Mouse (Mus musculus): Measurements from ENCODE around the gene Ddit4l. TPM values are rescaled to one million over a fixed set of nuclear protein-coding genes. Genes with fewer than 3 reads are reported as not detected.

Ddit4l gene
- total and polyA plus RNA-seq, 3 experiments = 2.6 to 11.3 (median 2.8) TPM

DNA sequence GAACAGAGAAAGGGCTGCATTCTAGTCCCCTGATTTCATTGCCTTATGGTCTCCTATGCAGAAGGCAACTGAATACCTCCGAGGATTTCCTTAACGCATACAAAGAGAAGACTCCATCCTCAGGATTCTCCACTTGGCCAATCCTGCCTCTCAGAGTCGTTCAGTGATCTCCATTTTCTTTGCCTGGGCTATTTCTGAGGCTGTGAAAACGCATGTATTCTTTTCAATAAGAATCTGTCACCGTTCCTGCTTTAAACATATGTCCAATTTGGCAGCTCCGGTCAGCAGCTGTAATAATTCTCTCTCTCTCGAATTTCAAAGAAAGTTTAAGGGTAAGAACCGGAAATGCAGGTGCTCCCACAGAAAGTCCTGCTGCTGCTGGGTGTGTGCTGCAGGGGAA lies 20.7 kb downstream of the Ddit4l start:
- TF ChIP-seq ELF1 (IDR thresholded peaks at IDR 0.05; ENCODE audit: low read depth, low read length) (peak; percentile 19; the same call in 1 of the 2 replicates), ETS1 (conservative IDR thresholded peaks at IDR 0.05; ENCODE audit: low read depth, low read length) (peak; percentile 38; the same call in 1 of the 2 replicates), IRF4 (IDR thresholded peaks at IDR 0.05; ENCODE audit: low read depth, low read length) (peak; percentile 25; the same call in 1 of the 2 replicates), USF2 (conservative IDR thresholded peaks at IDR 0.05; ENCODE audit: low read depth, low read length) (no peak), SIN3A (IDR thresholded peaks at IDR 0.05; ENCODE audit: low read length) (no peak), BHLHE40 (IDR thresholded peaks at IDR 0.05; ENCODE audit: low read depth, low read length) (peak; percentile 81), POLR2AphosphoS2 (IDR thresholded peaks at IDR 0.05; ENCODE audit: low read depth, low read length) (no peak), KAT2A (IDR thresholded peaks at IDR 0.05; ENCODE audit: insufficient replicate concordance, low read length) (no peak), MAFK (IDR thresholded peaks at IDR 0.05; ENCODE audit: insufficient replicate concordance, low read length) (no peak), EP300 (IDR thresholded peaks at IDR 0.05; ENCODE audit: low read length) (0 out of 2 replicates have a peak, but pooled peaks have one; percentile 21), TCF12 (IDR thresholded peaks at IDR 0.05; ENCODE audit: low read depth, low read length) (peak; percentile 45; the same call in 1 of the 2 replicates), CTCF (conservative IDR thresholded peaks at IDR 0.05 in 1 of 2, IDR thresholded peaks at IDR 0.05 in 1 of 2; ENCODE audit: low read depth in 2 of 2, low read length in 2 of 2) (no peak)
- Histone ChIP-seq H3K4me1 (ENCODE audit: control insufficient read depth in 1 of 2, insufficient read depth in 2 of 2) (peaks cover 11 to 47% of the 10 kb centered on the region in 2 experiments), H3K9me3 (replicated peaks; ENCODE audit: low read length) (no peaks in the 10 kb centered on the region), H3K27me3 (replicated peaks) (no peaks in the 10 kb centered on the region), H3K36me3 (replicated peaks in 1 of 2; ENCODE audit: control insufficient read depth in 1 of 2, insufficient read depth in 1 of 2, low read length in 1 of 2) (no peaks in the 10 kb centered on the region), H3K79me2 (replicated peaks; ENCODE audit: control insufficient read depth, extremely low read depth, insufficient read depth, poor library complexity, severe bottlenecking) (no peaks in the 10 kb centered on the region), H3K4me3 (replicated peaks in 1 of 3; ENCODE audit: low read depth in 2 of 3, low read length in 2 of 3, poor library complexity in 1 of 3) (no peak overlapping the region), H3K4me2 (ENCODE audit: insufficient read depth, low read depth, poor library complexity, severe bottlenecking) (peak overlapping the region; percentile 33; the same call in 1 of the 2 replicates), H3K27ac (ENCODE audit: insufficient read depth, low read depth) (no peak overlapping the region), H3K9ac (ENCODE audit: insufficient read depth, low read depth) (no peak overlapping the region)
- dilution Hi-C loops (cut with MboI; ENCODE audit: extremely low pct_ligation_motif_present, extremely low pct_unique_long_range_greater_than_20kb, low sequenced_read_pairs) = no loop called here
- in situ Hi-C loops (cut with MboI; ENCODE audit: low pct_ligation_motif_present, low pct_unique_long_range_greater_than_20kb, low sequenced_read_pairs) = no loop called here
- DNase-seq (ENCODE audit: extremely low read depth) = no peak

DNA sequence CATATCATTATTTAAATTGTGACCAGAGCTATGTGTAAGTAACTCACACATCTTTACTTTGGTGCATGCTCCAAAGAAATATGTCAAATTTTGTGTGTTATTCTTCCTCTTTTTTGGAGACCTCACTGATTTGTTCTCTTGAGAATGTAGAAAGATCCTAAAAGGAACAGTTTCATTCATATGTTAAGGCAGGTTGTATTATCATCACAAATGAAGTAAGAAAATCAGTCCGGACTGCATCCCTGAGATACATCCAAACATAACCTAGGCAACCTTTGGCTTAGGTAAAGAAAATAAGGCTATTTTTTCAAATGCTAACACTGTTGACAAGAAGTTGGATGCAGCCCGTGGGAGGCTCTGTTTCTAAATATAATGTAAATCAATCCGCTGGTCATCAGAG lies 21.2 kb downstream of the Ddit4l start:
- Histone ChIP-seq H3K9ac (ENCODE audit: insufficient read depth, low read depth) (no peak overlapping the region), H3K9me3 (replicated peaks; ENCODE audit: low read length) (no peaks in the 10 kb centered on the region), H3K79me2 (replicated peaks; ENCODE audit: control insufficient read depth, extremely low read depth, insufficient read depth, poor library complexity, severe bottlenecking) (no peaks in the 10 kb centered on the region), H3K36me3 (replicated peaks in 1 of 2; ENCODE audit: control insufficient read depth in 1 of 2, insufficient read depth in 1 of 2, low read length in 1 of 2) (no peaks in the 10 kb centered on the region), H3K4me1 (ENCODE audit: control insufficient read depth in 1 of 2, insufficient read depth in 2 of 2) (peaks cover 11 to 51% of the 10 kb centered on the region in 2 experiments), H3K27me3 (replicated peaks) (no peaks in the 10 kb centered on the region), H3K27ac (ENCODE audit: insufficient read depth, low read depth) (no peak overlapping the region), H3K4me3 (replicated peaks in 1 of 3; ENCODE audit: low read depth in 2 of 3, low read length in 2 of 3, poor library complexity in 1 of 3) (no peak overlapping the region), H3K4me2 (ENCODE audit: insufficient read depth, low read depth, poor library complexity, severe bottlenecking) (peak overlapping the region; percentile 33; the same call in 1 of the 2 replicates)
- TF ChIP-seq POLR2AphosphoS2 (IDR thresholded peaks at IDR 0.05; ENCODE audit: low read depth, low read length) (no peak), ZMIZ1 (IDR thresholded peaks at IDR 0.05; ENCODE audit: low read depth, low read length) (no peak), RAD21 (IDR thresholded peaks at IDR 0.05; ENCODE audit: low read depth, low read length) (no peak), ETS1 (conservative IDR thresholded peaks at IDR 0.05; ENCODE audit: low read depth, low read length) (no peak), SMC3 (IDR thresholded peaks at IDR 0.05; ENCODE audit: low read depth, low read length) (no peak), SIN3A (IDR thresholded peaks at IDR 0.05; ENCODE audit: low read length) (no peak), NELFE (IDR thresholded peaks at IDR 0.05; ENCODE audit: low read depth, low read length) (no peak), USF1 (IDR thresholded peaks at IDR 0.05; ENCODE audit: low read depth, low read length) (no peak), EP300 (IDR thresholded peaks at IDR 0.05; ENCODE audit: low read length) (no peak), GABPA (IDR thresholded peaks at IDR 0.05; ENCODE audit: insufficient replicate concordance, low read depth, low read length) (no peak), ZC3H11A (IDR thresholded peaks at IDR 0.05; ENCODE audit: low read depth, low read length) (no peak), NRF1 (IDR thresholded peaks at IDR 0.05; ENCODE audit: low read depth, low read length) (no peak), TCF12 (IDR thresholded peaks at IDR 0.05; ENCODE audit: low read depth, low read length) (no peak), USF2 (conservative IDR thresholded peaks at IDR 0.05; ENCODE audit: low read depth, low read length) (no peak)
- in situ Hi-C loops (cut with MboI; ENCODE audit: low pct_ligation_motif_present, low pct_unique_long_range_greater_than_20kb, low sequenced_read_pairs) = no loop called here
- no peak for DNase-seq (ENCODE audit: extremely low read depth)
- dilution Hi-C loops (cut with MboI; ENCODE audit: extremely low pct_ligation_motif_present, extremely low pct_unique_long_range_greater_than_20kb, low sequenced_read_pairs) = no loop called here
